Mouse (Mus musculus): ENCODE data around the gene H2-DMb1. TPM values are rescaled to one million over a fixed set of nuclear protein-coding genes. Genes with fewer than 3 reads are reported as not detected.

H2-DMb1 gene
- total and polyA plus RNA-seq, 3 experiments = 60.7 to 147 (median 102) TPM

GRCm38 (mm10) chr17:34170487-34170876, 17.6 kb downstream of the H2-DMb1 start:
- Histone ChIP-seq H3K9me3 (replicated peaks; ENCODE audit: low read length) (peaks cover 13% of the 10 kb centered on the region), H3K27me3 (replicated peaks) (no peaks in the 10 kb centered on the region), H3K4me3 (replicated peaks in 1 of 3; ENCODE audit: low read depth in 2 of 3, low read length in 2 of 3, poor library complexity in 1 of 3) (no peak overlapping the region), H3K79me2 (replicated peaks; ENCODE audit: control insufficient read depth, extremely low read depth, insufficient read depth, poor library complexity, severe bottlenecking) (no peaks in the 10 kb centered on the region), H3K4me1 (ENCODE audit: control insufficient read depth in 1 of 2, insufficient read depth in 2 of 2) (peaks cover 6 to 19% of the 10 kb centered on the region in 2 experiments), H3K27ac (ENCODE audit: insufficient read depth, low read depth) (no peak overlapping the region), H3K4me2 (ENCODE audit: insufficient read depth, low read depth, poor library complexity, severe bottlenecking) (no peak overlapping the region), H3K9ac (ENCODE audit: insufficient read depth, low read depth) (no peak overlapping the region), H3K36me3 (replicated peaks in 1 of 2; ENCODE audit: control insufficient read depth in 1 of 2, insufficient read depth in 1 of 2, low read length in 1 of 2) (peaks cover 0 to 2% of the 10 kb centered on the region in 2 experiments)
- in situ Hi-C loops (cut with MboI; ENCODE audit: low pct_ligation_motif_present, low pct_unique_long_range_greater_than_20kb, low sequenced_read_pairs) (no loop called here), dilution Hi-C loops (cut with MboI; ENCODE audit: extremely low pct_ligation_motif_present, extremely low pct_unique_long_range_greater_than_20kb, low sequenced_read_pairs) (no loop called here)
- DNase-seq (ENCODE audit: extremely low read depth) = no peak
- TF ChIP-seq MAX (IDR thresholded peaks at IDR 0.05; ENCODE audit: low read length) (no peak), UBTF (IDR thresholded peaks at IDR 0.05; ENCODE audit: low read depth, low read length) (no peak), RCOR1 (conservative IDR thresholded peaks at IDR 0.05; ENCODE audit: low read depth, low read length) (no peak)

GRCm38 (mm10) chr17:34170877-34171498, 18.1 kb downstream of the H2-DMb1 start:
- H3K27ac ChIP-seq (ENCODE audit: insufficient read depth, low read depth) = peak overlapping the region; percentile 49; the same call in 1 of the 2 replicates
- H3K9ac ChIP-seq (ENCODE audit: insufficient read depth, low read depth) = peak overlapping the region; percentile 81; the same call in 1 of the 2 replicates
- in situ Hi-C loops (cut with MboI; ENCODE audit: low pct_ligation_motif_present, low pct_unique_long_range_greater_than_20kb, low sequenced_read_pairs) = no loop called here
- TF ChIP-seq RAD21 (IDR thresholded peaks at IDR 0.05; ENCODE audit: low read depth, low read length) (peak; percentile 82), MAZ (IDR thresholded peaks at IDR 0.05; ENCODE audit: low read depth, low read length) (no peak), MAX (IDR thresholded peaks at IDR 0.05; ENCODE audit: low read length) (no peak), EP300 (IDR thresholded peaks at IDR 0.05; ENCODE audit: low read length) (no peak), MYC (IDR thresholded peaks at IDR 0.05; ENCODE audit: low read depth, low read length) (peak; percentile 76; the same call in 1 of the 2 replicates), E2F4 (IDR thresholded peaks at IDR 0.05; ENCODE audit: insufficient replicate concordance, low read depth, low read length) (no peak), IRF4 (IDR thresholded peaks at IDR 0.05; ENCODE audit: low read depth, low read length) (peak; percentile 5; the same call in 1 of the 2 replicates), HCFC1 (IDR thresholded peaks at IDR 0.05; ENCODE audit: low read depth, low read length) (peak; percentile 49), JUND (conservative IDR thresholded peaks at IDR 0.05; ENCODE audit: low read depth, low read length) (no peak), USF1 (IDR thresholded peaks at IDR 0.05; ENCODE audit: low read depth, low read length) (no peak), ZKSCAN1 (IDR thresholded peaks at IDR 0.05; ENCODE audit: borderline replicate concordance, low read depth, low read length) (no peak), KAT2A (IDR thresholded peaks at IDR 0.05; ENCODE audit: insufficient replicate concordance, low read length) (no peak), GABPA (IDR thresholded peaks at IDR 0.05; ENCODE audit: insufficient replicate concordance, low read depth, low read length) (no peak), CHD2 (IDR thresholded peaks at IDR 0.05; ENCODE audit: low read length) (no peak), JUN (IDR thresholded peaks at IDR 0.05; ENCODE audit: insufficient read depth, low read depth, low read length) (no peak), PAX5 (IDR thresholded peaks at IDR 0.05; ENCODE audit: low read length) (no peak), ZC3H11A (IDR thresholded peaks at IDR 0.05; ENCODE audit: low read depth, low read length) (peak; percentile 70), RCOR1 (conservative IDR thresholded peaks at IDR 0.05; ENCODE audit: low read depth, low read length) (no peak), ZNF384 (IDR thresholded peaks at IDR 0.05; ENCODE audit: low read depth, low read length) (no peak), TCF12 (IDR thresholded peaks at IDR 0.05; ENCODE audit: low read depth, low read length) (0 out of 2 replicates have a peak, but pooled peaks have one; percentile 12), POLR2AphosphoS2 (IDR thresholded peaks at IDR 0.05; ENCODE audit: low read depth, low read length) (no peak), MEF2A (IDR thresholded peaks at IDR 0.05; ENCODE audit: borderline replicate concordance, low read depth, low read length) (no peak), USF2 (conservative IDR thresholded peaks at IDR 0.05; ENCODE audit: low read depth, low read length) (no peak), MXI1 (IDR thresholded peaks at IDR 0.05; ENCODE audit: low read depth, low read length) (peak; percentile 73; the same call in 1 of the 2 replicates), TBP (conservative IDR thresholded peaks at IDR 0.05; ENCODE audit: low read depth, low read length) (0 out of 2 replicates have a peak, but pooled peaks have one; percentile 64), ETS1 (conservative IDR thresholded peaks at IDR 0.05; ENCODE audit: low read depth, low read length) (no peak), SIN3A (IDR thresholded peaks at IDR 0.05; ENCODE audit: low read length) (0 out of 2 replicates have a peak, but pooled peaks have one; percentile 4), UBTF (IDR thresholded peaks at IDR 0.05; ENCODE audit: low read depth, low read length) (no peak), NELFE (IDR thresholded peaks at IDR 0.05; ENCODE audit: low read depth, low read length) (0 out of 2 replicates have a peak, but pooled peaks have one; percentile 34), MAFK (IDR thresholded peaks at IDR 0.05; ENCODE audit: insufficient replicate concordance, low read length) (no peak)

More at GRCm38 (mm10) chr17:34170877-34171498, 18.1 kb downstream of the H2-DMb1 start:
- Histone ChIP-seq H3K79me2 (replicated peaks; ENCODE audit: control insufficient read depth, extremely low read depth, insufficient read depth, poor library complexity, severe bottlenecking) (no peaks in the 10 kb centered on the region), H3K36me3 (replicated peaks in 1 of 2; ENCODE audit: control insufficient read depth in 1 of 2, insufficient read depth in 1 of 2, low read length in 1 of 2) (no peaks in the 10 kb centered on the region), H3K4me1 (ENCODE audit: control insufficient read depth in 1 of 2, insufficient read depth in 2 of 2) (peaks cover 6 to 19% of the 10 kb centered on the region in 2 experiments), H3K4me2 (ENCODE audit: insufficient read depth, low read depth, poor library complexity, severe bottlenecking) (peak overlapping the region; percentile 50; the same call in 1 of the 2 replicates), H3K27me3 (replicated peaks) (no peaks in the 10 kb centered on the region), H3K4me3 (replicated peaks in 1 of 3; ENCODE audit: low read depth in 2 of 3, low read length in 2 of 3, poor library complexity in 1 of 3) (peak overlapping the region; percentile 44 to 72 (median 58)), H3K9me3 (replicated peaks; ENCODE audit: low read length) (peaks cover 9% of the 10 kb centered on the region)
- dilution Hi-C loops (cut with MboI; ENCODE audit: extremely low pct_ligation_motif_present, extremely low pct_unique_long_range_greater_than_20kb, low sequenced_read_pairs) = no loop called here
- peak; percentile 92 for DNase-seq (ENCODE audit: extremely low read depth)
